Mouse (Mus musculus): ENCODE measurements around the gene Epop.

DNA sequence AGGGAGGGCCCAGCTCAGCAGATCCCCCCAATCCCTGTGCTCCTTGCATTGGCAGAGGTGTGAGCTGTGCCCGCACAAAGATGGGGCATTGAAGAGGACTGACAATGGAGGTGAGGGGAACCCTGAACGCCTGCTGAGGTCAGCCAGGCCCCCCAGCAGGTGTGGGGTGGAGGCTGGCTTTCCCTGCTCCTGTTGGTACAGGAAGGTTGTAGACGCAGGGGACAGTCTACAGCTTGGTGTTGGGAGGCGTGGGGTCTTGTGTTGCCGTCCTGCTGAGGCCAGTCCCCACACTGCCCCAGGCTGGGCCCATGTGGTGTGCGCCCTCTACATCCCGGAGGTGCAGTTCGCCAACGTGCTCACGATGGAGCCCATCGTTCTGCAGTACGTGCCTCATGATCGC lies 35.9 kb upstream of the Epop start:
- TF ChIP-seq POLR2A (IDR thresholded peaks at IDR 0.05; ENCODE audit: insufficient read length, low read depth) (no peak), CEBPB (IDR thresholded peaks at IDR 0.05; ENCODE audit: insufficient read depth, poor library complexity, severe bottlenecking) (no peak), POLR2AphosphoS2 (IDR thresholded peaks at IDR 0.05; ENCODE audit: insufficient read length, low read depth) (no peak), MAX (IDR thresholded peaks at IDR 0.05; ENCODE audit: low read depth) (no peak), REST (IDR thresholded peaks at IDR 0.05; ENCODE audit: insufficient read depth, insufficient read length) (no peak), TCF3 (IDR thresholded peaks at IDR 0.05; ENCODE audit: insufficient read length, low read depth) (no peak), E2F4 (IDR thresholded peaks at IDR 0.05; ENCODE audit: insufficient read depth) (no peak), USF1 (IDR thresholded peaks at IDR 0.05; ENCODE audit: low read depth) (no peak), MYOG (IDR thresholded peaks at IDR 0.05; ENCODE audit: control insufficient read depth in 1 of 3, insufficient read depth in 1 of 3, insufficient read length in 2 of 3, low read depth in 2 of 3) (no peak), TCF12 (IDR thresholded peaks at IDR 0.05; ENCODE audit: insufficient read depth, poor library complexity, severe bottlenecking) (no peak)
